Mouse (Mus musculus) embryonic facial prominence, embryonic 13.5 days (tissue): ENCODE results near the gene Npas4. TPM values are rescaled to one million over a fixed set of nuclear protein-coding genes. Genes with fewer than 3 reads are reported as not detected.
A peak's percentile ranks its signal among the peaks of the same experiment; 100 is the strongest.

ENCODE experiments used
- ATAC-seq: fragments of 200-750 bp; cut with Nextera tagmentation; 2 replicates; pipeline ENCODE4 v1.8.0; 2017; ENCODE audit warnings: low read depth; ENCODE audit not compliant: insufficient number of reproducible peaks, insufficient read depth, low FRiP score, low TSS enrichment
- H3K27ac ChIP-seq: fragments of 300-500 bp; sonication (generic); 2 replicates; pipeline ENCODE4 v1.5.1; 2015; ENCODE audit warnings: moderate library complexity, mild to moderate bottlenecking, inconsistent platforms
- H3K27me3 ChIP-seq: fragments of 300-500 bp; sonication (generic); 2 replicates; pipeline ENCODE4 v1.6.1; 2015; ENCODE audit warnings: mild to moderate bottlenecking, inconsistent platforms
- H3K36me3 ChIP-seq: fragments of 300-500 bp; sonication (generic); 2 replicates; pipeline ENCODE4 v1.6.1; 2015; ENCODE audit warnings: mild to moderate bottlenecking, inconsistent platforms
- H3K4me1 ChIP-seq: fragments of 300-500 bp; sonication (generic); 2 replicates; pipeline ENCODE4 v1.6.1; 2015; ENCODE audit warnings: inconsistent platforms
- H3K4me2 ChIP-seq: fragments of 300-500 bp; sonication (generic); 2 replicates; pipeline ENCODE4 v1.6.1; 2015; ENCODE audit warnings: moderate library complexity, mild to moderate bottlenecking, inconsistent platforms
- H3K4me3 ChIP-seq: fragments of 300-500 bp; sonication (generic); 2 replicates; pipeline ENCODE4 v1.5.1; 2015; ENCODE audit warnings: mild to moderate bottlenecking, inconsistent platforms
- H3K9ac ChIP-seq: fragments of 300-500 bp; sonication (generic); 2 replicates; pipeline ENCODE4 v1.6.1; 2015; ENCODE audit warnings: mild to moderate bottlenecking, inconsistent platforms
- H3K9me3 ChIP-seq: fragments of 300-500 bp; sonication (generic); 2 replicates; pipeline ENCODE4 v1.6.1; 2016; ENCODE audit warnings: inconsistent platforms
- WGBS: fragments of 180-500 bp; shearing (Covaris S2); methylation state at CpG from one replicate; pipeline ENCODE4 v1.1.7; 2015; ENCODE audit warnings: mixed read lengths; 5-methylcytosine and 5-hydroxymethylcytosine counted together
- polyA plus RNA-seq: library from polyadenylated mRNA; unstranded; fragments of >200 nt; fragmentation: Nextera tagmentation; extraction: Ambion mirVana; gene quantifications from 2 replicates; pipeline ENCODE4 v1.2.1, GENCODE M21; 2015

Gene Npas4
- polyA plus RNA-seq, 1 experiment from 2014 or later: not detected

DNA sequence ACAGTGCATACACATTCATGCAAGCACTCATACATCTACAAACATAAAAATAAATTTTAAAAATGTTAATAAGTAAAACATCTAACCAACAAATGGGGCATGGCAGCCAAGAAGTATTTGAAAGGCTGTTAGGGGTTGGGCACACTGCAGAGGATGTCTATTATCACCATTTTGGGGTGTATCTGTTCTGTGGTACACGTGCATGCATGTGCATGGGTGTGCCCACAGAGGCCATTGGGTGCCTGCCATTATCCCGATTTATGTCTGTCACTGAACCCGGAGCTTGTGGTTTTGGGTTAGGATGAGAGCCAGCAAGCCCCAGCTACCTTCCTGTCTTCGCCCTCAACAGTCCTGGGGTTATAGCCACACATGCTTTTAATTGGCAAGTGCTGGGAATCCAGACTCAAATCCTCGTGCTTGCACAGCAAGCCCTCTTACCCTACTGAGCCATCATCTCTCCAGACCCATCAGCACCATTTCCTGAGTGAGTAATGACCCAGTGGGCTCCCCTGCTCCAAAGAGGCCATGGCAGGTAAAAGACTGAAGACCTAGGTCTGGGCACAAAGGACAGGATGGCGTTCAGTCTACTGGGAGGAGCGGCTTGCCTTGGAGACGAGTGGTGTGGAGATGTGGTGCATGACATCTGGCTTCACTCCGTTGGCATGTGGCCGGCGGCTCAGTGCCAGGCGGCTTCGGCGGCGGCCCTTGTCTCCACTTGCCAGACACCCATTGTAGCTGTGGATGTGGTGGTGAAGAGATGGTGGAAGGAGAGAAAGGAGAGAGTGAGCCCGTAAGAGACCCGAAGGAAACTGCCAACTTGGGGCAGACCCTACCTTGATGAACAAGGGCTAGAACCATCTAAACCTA, 52.4 kb downstream of the Npas4 start:
- peaks cover 10% of the 10 kb centered on the region for H3K36me3 ChIP-seq
- no peaks in the 10 kb centered on the region for H3K9me3 ChIP-seq
- 0 out of 2 replicates have a peak, but pooled peaks have one; percentile 32 for ATAC-seq
- no peak overlapping the region for H3K4me3 ChIP-seq
- no peak overlapping the region for H3K9ac ChIP-seq
- no peak overlapping the region for H3K27ac ChIP-seq
- no peak overlapping the region for H3K4me2 ChIP-seq
- H3K4me1 ChIP-seq: peaks cover 28% of the 10 kb centered on the region
- H3K27me3 ChIP-seq: no peaks in the 10 kb centered on the region
- 75% methylated on average over 17 of the region's 17 CpGs for WGBS

DNA sequence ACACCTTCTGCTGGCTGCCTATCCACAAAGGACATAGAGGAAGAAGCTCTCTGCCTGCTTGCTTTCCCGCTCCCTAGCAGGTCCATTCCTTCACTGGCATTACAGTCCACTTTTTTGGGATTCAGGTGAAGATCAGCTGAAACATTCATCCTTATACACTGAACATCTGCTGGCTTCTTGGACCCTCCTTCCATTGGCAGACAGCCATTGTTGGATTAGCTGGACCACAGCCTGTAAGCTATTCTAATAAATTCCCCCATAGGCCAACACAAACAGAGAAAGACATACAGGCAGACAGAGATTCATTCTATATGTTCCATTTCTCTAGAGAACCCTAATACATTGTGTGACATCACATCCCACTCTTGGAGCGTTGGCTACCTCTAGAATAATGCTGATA, 53.2 kb downstream of the Npas4 start:
- peaks cover 22% of the 10 kb centered on the region for H3K4me1 ChIP-seq
- no peaks in the 10 kb centered on the region for H3K27me3 ChIP-seq
- no peak overlapping the region for H3K9ac ChIP-seq
- H3K9me3 ChIP-seq: no peaks in the 10 kb centered on the region
- WGBS: 85% methylated on average over 2 of the region's 2 CpGs
- ATAC-seq: no peak
- no peak overlapping the region for H3K27ac ChIP-seq
- no peak overlapping the region for H3K4me2 ChIP-seq
- no peak overlapping the region for H3K4me3 ChIP-seq
- H3K36me3 ChIP-seq: peaks cover 17% of the 10 kb centered on the region

Other genes with a start within 250 kb of the Npas4 start
- 107 and 114 TPM in 2 replicates for gene Rbm4b, start 233.8 kb downstream of the Npas4 start, polyA plus RNA-seq
- 82.5 and 98.2 TPM in 2 replicates for gene Rbm4, start 196.4 kb downstream of the Npas4 start, polyA plus RNA-seq
- 42.5 and 51.4 TPM in 2 replicates for gene Gm21992, start 178.7 kb downstream of the Npas4 start, polyA plus RNA-seq
- gene Rbm14, start 178.7 kb downstream of the Npas4 start, polyA plus RNA-seq: 84.7 and 87.6 TPM in 2 replicates
- gene Ccs, start 151.0 kb downstream of the Npas4 start, polyA plus RNA-seq: 60.9 and 64.3 TPM in 2 replicates
- 0.06 and 0.26 TPM in 2 replicates for gene Ccdc87, start 150.9 kb downstream of the Npas4 start, polyA plus RNA-seq
- gene Ctsf, start 135.2 kb downstream of the Npas4 start, polyA plus RNA-seq: 40.4 and 45.8 TPM in 2 replicates
- gene Actn3, start 112.4 kb downstream of the Npas4 start, polyA plus RNA-seq: 5.1 and 6.3 TPM in 2 replicates
- 10.4 and 11.1 TPM in 2 replicates for gene Zdhhc24, start 111.6 kb downstream of the Npas4 start, polyA plus RNA-seq
- gene Bbs1, start 83.7 kb downstream of the Npas4 start, polyA plus RNA-seq: 4.1 and 5.6 TPM in 2 replicates
- gene Dpp3, start 62.0 kb downstream of the Npas4 start, polyA plus RNA-seq: 110 and 121 TPM in 2 replicates
- 4.2 and 6.1 TPM in 2 replicates for gene Peli3, start 47.2 kb downstream of the Npas4 start, polyA plus RNA-seq
- 117 and 118 TPM in 2 replicates for gene Mrpl11, start 28.2 kb downstream of the Npas4 start, polyA plus RNA-seq
- 4.3 and 5.8 TPM in 2 replicates for gene Slc29a2, start 33.5 kb upstream of the Npas4 start, polyA plus RNA-seq
- gene B4gat1, start 48.5 kb upstream of the Npas4 start, polyA plus RNA-seq: 47.1 and 49.5 TPM in 2 replicates
- 2.3 and 3.5 TPM in 2 replicates for gene AC124502.3, start 48.6 kb upstream of the Npas4 start, polyA plus RNA-seq
- 40.6 and 42.9 TPM in 2 replicates for gene Brms1, start 51.0 kb upstream of the Npas4 start, polyA plus RNA-seq
- 0.99 and 1.5 TPM in 2 replicates for gene Rin1, start 60.2 kb upstream of the Npas4 start, polyA plus RNA-seq
- 89.1 and 90.6 TPM in 2 replicates for gene Cd248, start 77.8 kb upstream of the Npas4 start, polyA plus RNA-seq
- 2.6 and 4.6 TPM in 2 replicates for gene Tmem151a, start 95.2 kb upstream of the Npas4 start, polyA plus RNA-seq
- 72.4 and 87.2 TPM in 2 replicates for gene Yif1a, start 98.2 kb upstream of the Npas4 start, polyA plus RNA-seq
- 50.6 and 60.1 TPM in 2 replicates for gene Cnih2, start 108.2 kb upstream of the Npas4 start, polyA plus RNA-seq
- gene Rab1b, start 116.8 kb upstream of the Npas4 start, polyA plus RNA-seq: 234 and 262 TPM in 2 replicates
- gene Klc2, start 128.2 kb upstream of the Npas4 start, polyA plus RNA-seq: 20.7 and 30.4 TPM in 2 replicates